Mouse (Mus musculus): ENCODE results near the gene Gpatch11. TPM values are rescaled to one million over a fixed set of nuclear protein-coding genes. Genes with fewer than 3 reads are reported as not detected.

Gene Gpatch11
- polyA plus RNA-seq, 1 experiment from 2014 or later, result 56.9 TPM

- Histone ChIP-seq H3K4me1 (ENCODE audit: control insufficient read depth, insufficient read depth, low read depth, low read length) (0 out of 2 replicates have a peak, but pooled peaks cover 3% of the 10 kb centered on the region), H3K27ac (ENCODE audit: low read depth, low read length) (no peak overlapping the region), H3K36me3 (ENCODE audit: control insufficient read depth, insufficient read depth, low read length) (no peaks in the 10 kb centered on the region), H3K4me3 (ENCODE audit: low read length) (no peak overlapping the region), H3K9me3 (ENCODE audit: control insufficient read depth, low read length) (no peaks in the 10 kb centered on the region), H3K9ac (ENCODE audit: low read depth, low read length) (no peak overlapping the region), H3K27me3 (replicated peaks; ENCODE audit: control insufficient read depth, insufficient read depth, low read length) (no peaks in the 10 kb centered on the region), H3K4me2 (ENCODE audit: low read length) (no peak overlapping the region)
- 87% methylated on average over 5 of the region's 5 CpGs for WGBS
- no peak for ATAC-seq
These were observed 50.1 kb downstream of the Gpatch11 start for GRCm38 (mm10) chr17:78885286-78886065.

- Histone ChIP-seq H3K27me3 (replicated peaks; ENCODE audit: control insufficient read depth, insufficient read depth, low read length) (no peaks in the 10 kb centered on the region), H3K4me1 (ENCODE audit: control insufficient read depth, insufficient read depth, low read depth, low read length) (no peaks in the 10 kb centered on the region), H3K4me3 (ENCODE audit: low read length) (no peak overlapping the region), H3K9ac (ENCODE audit: low read depth, low read length) (no peak overlapping the region), H3K9me3 (ENCODE audit: control insufficient read depth, low read length) (no peaks in the 10 kb centered on the region), H3K4me2 (ENCODE audit: low read length) (no peak overlapping the region), H3K36me3 (ENCODE audit: control insufficient read depth, insufficient read depth, low read length) (no peaks in the 10 kb centered on the region), H3K27ac (ENCODE audit: low read depth, low read length) (no peak overlapping the region)
- no peak for ATAC-seq
- 82% methylated on average over 4 of the region's 4 CpGs for WGBS
These were observed 53.2 kb downstream of the Gpatch11 start for GRCm38 (mm10) chr17:78888554-78888953.

GRCm38 (mm10) chr17:78889184-78889583 is 53.8 kb downstream of the Gpatch11 start:
- Histone ChIP-seq H3K9ac (ENCODE audit: low read depth, low read length) (no peak overlapping the region), H3K4me1 (ENCODE audit: control insufficient read depth, insufficient read depth, low read depth, low read length) (no peaks in the 10 kb centered on the region), H3K9me3 (ENCODE audit: control insufficient read depth, low read length) (no peaks in the 10 kb centered on the region), H3K27me3 (replicated peaks; ENCODE audit: control insufficient read depth, insufficient read depth, low read length) (no peaks in the 10 kb centered on the region), H3K27ac (ENCODE audit: low read depth, low read length) (no peak overlapping the region), H3K36me3 (ENCODE audit: control insufficient read depth, insufficient read depth, low read length) (no peaks in the 10 kb centered on the region), H3K4me3 (ENCODE audit: low read length) (no peak overlapping the region), H3K4me2 (ENCODE audit: low read length) (no peak overlapping the region)
- 36% methylated on average over 3 of the region's 3 CpGs for WGBS
- ATAC-seq, result peak; percentile 93

GRCm38 (mm10) chr17:78891020-78891419 is 55.7 kb downstream of the Gpatch11 start:
- H3K4me1 ChIP-seq (ENCODE audit: control insufficient read depth, insufficient read depth, low read depth, low read length), result no peaks in the 10 kb centered on the region
- no peaks in the 10 kb centered on the region for H3K27me3 ChIP-seq (replicated peaks; ENCODE audit: control insufficient read depth, insufficient read depth, low read length)
- no peak overlapping the region for H3K4me3 ChIP-seq (ENCODE audit: low read length)
- ATAC-seq, result no peak
- H3K36me3 ChIP-seq (ENCODE audit: control insufficient read depth, insufficient read depth, low read length), result no peaks in the 10 kb centered on the region
- H3K4me2 ChIP-seq (ENCODE audit: low read length), result no peak overlapping the region
- H3K9me3 ChIP-seq (ENCODE audit: control insufficient read depth, low read length), result no peaks in the 10 kb centered on the region
- no peak overlapping the region for H3K9ac ChIP-seq (ENCODE audit: low read depth, low read length)
- 89% methylated on average over 9 of the region's 9 CpGs for WGBS
- H3K27ac ChIP-seq (ENCODE audit: low read depth, low read length), result no peak overlapping the region

- H3K4me2 ChIP-seq (ENCODE audit: low read length), result no peak overlapping the region
- ATAC-seq, result no peak
- WGBS, result 88% methylated on average over 7 of the region's 7 CpGs
- H3K9ac ChIP-seq (ENCODE audit: low read depth, low read length), result no peak overlapping the region
- H3K9me3 ChIP-seq (ENCODE audit: control insufficient read depth, low read length), result no peaks in the 10 kb centered on the region
- no peaks in the 10 kb centered on the region for H3K27me3 ChIP-seq (replicated peaks; ENCODE audit: control insufficient read depth, insufficient read depth, low read length)
- no peak overlapping the region for H3K27ac ChIP-seq (ENCODE audit: low read depth, low read length)
- H3K4me3 ChIP-seq (ENCODE audit: low read length), result no peak overlapping the region
- H3K4me1 ChIP-seq (ENCODE audit: control insufficient read depth, insufficient read depth, low read depth, low read length), result no peaks in the 10 kb centered on the region
- no peaks in the 10 kb centered on the region for H3K36me3 ChIP-seq (ENCODE audit: control insufficient read depth, insufficient read depth, low read length)
These were observed 59.6 kb downstream of the Gpatch11 start for GRCm38 (mm10) chr17:78894991-78895390.

GRCm38 (mm10) chr17:78895394-78895793 is 60.0 kb downstream of the Gpatch11 start:
- Histone ChIP-seq H3K4me1 (ENCODE audit: control insufficient read depth, insufficient read depth, low read depth, low read length) (no peaks in the 10 kb centered on the region), H3K9ac (ENCODE audit: low read depth, low read length) (no peak overlapping the region), H3K4me2 (ENCODE audit: low read length) (peak overlapping the region; percentile 31), H3K27me3 (replicated peaks; ENCODE audit: control insufficient read depth, insufficient read depth, low read length) (no peaks in the 10 kb centered on the region), H3K27ac (ENCODE audit: low read depth, low read length) (no peak overlapping the region), H3K4me3 (ENCODE audit: low read length) (no peak overlapping the region), H3K9me3 (ENCODE audit: control insufficient read depth, low read length) (no peaks in the 10 kb centered on the region), H3K36me3 (ENCODE audit: control insufficient read depth, insufficient read depth, low read length) (no peaks in the 10 kb centered on the region)
- ATAC-seq, result no peak
- WGBS, result 36% methylated on average over 8 of the region's 8 CpGs

Other genes with a start within 250 kb of the Gpatch11 start
- 4.3 and 5.8 TPM in 2 replicates for gene Strn, start 98.4 kb upstream of the Gpatch11 start, polyA plus RNA-seq (2015; fragmentation: Nextera tagmentation; extraction: Ambion mirVana)
- gene Heatr5b, start 203 bp upstream of the Gpatch11 start, polyA plus RNA-seq (2015; fragmentation: Nextera tagmentation; extraction: Ambion mirVana), result 16.9 and 21.8 TPM in 2 replicates
- 3.0 and 3.3 TPM in 2 replicates for gene Eif2ak2, start 47.0 kb downstream of the Gpatch11 start, polyA plus RNA-seq (2015; fragmentation: Nextera tagmentation; extraction: Ambion mirVana)
- 0.36 TPM in 1 of 2 replicates, not detected in the other for gene Sult6b1, start 71.4 kb downstream of the Gpatch11 start, polyA plus RNA-seq (2015; fragmentation: Nextera tagmentation; extraction: Ambion mirVana)
- gene Cebpzos, start 80.9 kb downstream of the Gpatch11 start, polyA plus RNA-seq (2015; fragmentation: Nextera tagmentation; extraction: Ambion mirVana), result 105 and 127 TPM in 2 replicates
- 29.7 and 32.0 TPM in 2 replicates for gene Cebpz, start 101.5 kb downstream of the Gpatch11 start, polyA plus RNA-seq (2015; fragmentation: Nextera tagmentation; extraction: Ambion mirVana)
- 63.9 and 65.9 TPM in 2 replicates for gene Ndufaf7, start 101.6 kb downstream of the Gpatch11 start, polyA plus RNA-seq (2015; fragmentation: Nextera tagmentation; extraction: Ambion mirVana)
- 11.0 and 15.0 TPM in 2 replicates for gene Prkd3, start 185.2 kb downstream of the Gpatch11 start, polyA plus RNA-seq (2015; fragmentation: Nextera tagmentation; extraction: Ambion mirVana)
- gene Qpct, start 216.3 kb downstream of the Gpatch11 start, polyA plus RNA-seq (2015; fragmentation: Nextera tagmentation; extraction: Ambion mirVana), result 25.9 and 32.9 TPM in 2 replicates